Mouse (Mus musculus) ES-E14 (cell line): ENCODE results near the gene Shbg. TPM values are rescaled to one million over a fixed set of nuclear protein-coding genes. Genes with fewer than 3 reads are reported as not detected.

Experiments used
- DNase-seq: peaks from one replicate; pipeline ENCODE4 v3.0.0-alpha.2; 2013; ENCODE audit warnings: low read depth, low spot score
- H3K27ac ChIP-seq: 2 replicates; pipeline ENCODE4 v1.5.1; 2012; ENCODE audit warnings: low read depth, mild to moderate bottlenecking, low read length, moderate library complexity, mixed read lengths; ENCODE audit not compliant: poor library complexity, insufficient read depth, severe bottlenecking
- H3K36me3 ChIP-seq: 2 replicates; pipeline ENCODE4 v1.6.1; 2012; ENCODE audit warnings: mild to moderate bottlenecking, low read length, moderate library complexity, mixed read lengths; ENCODE audit not compliant: control insufficient read depth, poor library complexity, insufficient read depth, severe bottlenecking
- H3K4me1 ChIP-seq, 2 experiments: fragments of 150-350 bp in 1 of 2; sonication (generic) in 1 of 2; 2 replicates each; pipeline ENCODE4 v1.6.1; 2012; ENCODE audit warnings: low read length in 2 of 2, mild to moderate bottlenecking in 1 of 2, mixed read lengths in 1 of 2; ENCODE audit not compliant: control insufficient read depth in 2 of 2, insufficient read depth in 2 of 2, poor library complexity in 1 of 2
- H3K4me3 ChIP-seq, 2 experiments: fragments of 150-350 bp in 1 of 2; sonication (generic) in 1 of 2; 2 replicates each; pipeline ENCODE4 v1.5.1; 2012; ENCODE audit warnings: low read length in 2 of 2, low read depth in 1 of 2, mild to moderate bottlenecking in 1 of 2, mixed read lengths in 1 of 2; ENCODE audit not compliant: insufficient read depth in 1 of 2, poor library complexity in 1 of 2, severe bottlenecking in 1 of 2
- H3K9ac ChIP-seq: 2 replicates; pipeline ENCODE4 v1.6.1; 2012; ENCODE audit warnings: low read depth, mild to moderate bottlenecking, low read length, mixed read lengths; ENCODE audit not compliant: poor library complexity, insufficient read depth, severe bottlenecking
- H3K9me3 ChIP-seq: fragments of 150-350 bp; sonication (generic); 2 replicates; pipeline ENCODE4 v1.6.1; 2012; ENCODE audit warnings: low read depth, mild to moderate bottlenecking, low read length; ENCODE audit not compliant: control insufficient read depth, insufficient read depth
- CHD2 ChIP-seq: IDR thresholded peaks from 2 replicates; pipeline ENCODE4 v1.6.1; 2014; ENCODE audit warnings: mild to moderate bottlenecking, low read depth, low read length, inconsistent platforms
- HCFC1 ChIP-seq: IDR thresholded peaks from 2 replicates; pipeline ENCODE4 v1.6.1; 2012; ENCODE audit warnings: low read length, inconsistent platforms, borderline replicate concordance; ENCODE audit not compliant: insufficient read depth
- MAFK ChIP-seq: IDR thresholded peaks from 2 replicates; pipeline ENCODE4 v1.6.1; 2014; ENCODE audit warnings: mild to moderate bottlenecking, low read depth, low read length, inconsistent platforms; ENCODE audit not compliant: insufficient read depth
- ZC3H11A ChIP-seq: IDR thresholded peaks from 2 replicates; pipeline ENCODE4 v1.6.1; 2012; ENCODE audit warnings: low read depth, mild to moderate bottlenecking, inconsistent platforms, low read length, borderline replicate concordance
- ZNF384 ChIP-seq: IDR thresholded peaks from 2 replicates; pipeline ENCODE4 v1.6.1; 2012; ENCODE audit warnings: low read depth, low read length, inconsistent platforms
- in situ Hi-C, 2 experiments: fragments of 600-800 bp; cut with MboI; formaldehyde crosslinking; loops; one replicate each; pipeline ENCODE4 v1.15.1; 2025; ENCODE audit warnings: low sequenced_read_pairs in 2 of 2, inconsistent platforms in 1 of 2; ENCODE audit not compliant: unreplicated experiment in 2 of 2
- total RNA-seq: library from RNA; depleted of rRNA; stranded (reverse); fragments of 300-350 nt; gene quantifications from 2 replicates; pipeline ENCODE4 v1.2.3, GENCODE M21; 2012

Gene Shbg
- total RNA-seq, 1 experiment: not detected

GRCm38 (mm10) chr11:69585718-69586325, 31.9 kb downstream of the Shbg start:
- Histone ChIP-seq H3K36me3 (peaks cover 51% of the 10 kb centered on the region), H3K27ac (0 out of 2 replicates have a peak overlapping the region, but pooled peaks have one; percentile 44), H3K4me1 (peaks cover 7 to 27% of the 10 kb centered on the region in 2 experiments), H3K4me3 (no peak overlapping the region; a peak in 1 of 4 replicates), H3K9me3 (no peaks in the 10 kb centered on the region), H3K9ac (peak overlapping the region; percentile 12; the same call in 1 of the 2 replicates)
- in situ Hi-C loops: no loop called here
- TF ChIP-seq MAFK: 0 out of 2 replicates have a peak, but pooled peaks have one; percentile 3
- no peak for TF ChIP-seq ZNF384
- no peak for TF ChIP-seq HCFC1
- TF ChIP-seq ZC3H11A: no peak
- TF ChIP-seq CHD2: no peak
- no peak for DNase-seq

GRCm38 (mm10) chr11:69584937-69585336, 32.8 kb downstream of the Shbg start:
- Histone ChIP-seq H3K9me3 (no peaks in the 10 kb centered on the region), H3K9ac (no peak overlapping the region), H3K4me3 (no peak overlapping the region; a peak in 1 of 4 replicates), H3K27ac (no peak overlapping the region), H3K4me1 (peaks cover 7 to 27% of the 10 kb centered on the region in 2 experiments), H3K36me3 (peaks cover 42% of the 10 kb centered on the region)
- TF ChIP-seq ZC3H11A (no peak), ZNF384 (no peak), MAFK (no peak), CHD2 (no peak), HCFC1 (no peak)
- DNase-seq: no peak
- in situ Hi-C loops: no loop called here

- in situ Hi-C loops: no loop called here
- TF ChIP-seq ZC3H11A: no peak
- peak; percentile 89 for TF ChIP-seq MAFK
- no peaks in the 10 kb centered on the region for H3K9me3 ChIP-seq
- peak overlapping the region in 1 of 2 experiments; percentile 17; a peak in 1 of 4 replicates for H3K4me3 ChIP-seq
- peak overlapping the region; percentile 26; the same call in 1 of the 2 replicates for H3K9ac ChIP-seq
- DNase-seq: no peak
- no peak overlapping the region for H3K27ac ChIP-seq
- H3K36me3 ChIP-seq: peaks cover 33% of the 10 kb centered on the region
- H3K4me1 ChIP-seq: peaks cover 9 to 26% of the 10 kb centered on the region in 2 experiments
These were observed 33.7 kb downstream of the Shbg start for GRCm38 (mm10) chr11:69584008-69584407.

GRCm38 (mm10) chr11:69582230-69582805, 35.4 kb downstream of the Shbg start:
- Histone ChIP-seq H3K9ac (peak overlapping the region; percentile 3), H3K36me3 (peaks cover 19% of the 10 kb centered on the region)
- DNase-seq: no peak

More at GRCm38 (mm10) chr11:69582230-69582805, 35.4 kb downstream of the Shbg start:
- in situ Hi-C loops: no loop called here
- H3K4me3 ChIP-seq: peak overlapping the region; percentile 69 to 90
- no peaks in the 10 kb centered on the region for H3K9me3 ChIP-seq
- H3K4me1 ChIP-seq: peaks cover 9 to 26% of the 10 kb centered on the region in 2 experiments
- TF ChIP-seq ZNF384 (no peak), CHD2 (no peak), MAFK (no peak), HCFC1 (no peak), ZC3H11A (no peak)
- peak overlapping the region; percentile 95 for H3K27ac ChIP-seq
